Mouse (Mus musculus) heart, postnatal 4 days (tissue): ENCODE data around the gene Barx1. TPM values are rescaled to one million over a fixed set of nuclear protein-coding genes. Genes with fewer than 3 reads are reported as not detected.

ENCODE experiments used
- total RNA-seq, 2 experiments: library from RNA; stranded (reverse); gene quantifications; 2 replicates each; pipeline ENCODE4 v1.2.3; 2021

The Barx1 gene
- total RNA-seq, 2 experiments from 2014 or later = not detected

Other genes with a start within 250 kb of the Barx1 start
- gene Zfp169, start 149.5 kb upstream of the Barx1 start, total RNA-seq = 1 to 10 TPM; 5.8 to 6.2 TPM
- not detected for gene A830005F24Rik, start 149.4 kb upstream of the Barx1 start, total RNA-seq
- 1 to 10 TPM; 8.2 to 8.9 TPM for gene Ptpdc1, start 37.3 kb upstream of the Barx1 start, total RNA-seq
- gene Phf2, start 208.1 kb downstream of the Barx1 start, total RNA-seq = 10 to 100 TPM; 29.4 to 32.5 TPM